Mouse (Mus musculus): Measurements from ENCODE around the gene Rab6b.
"Not testable (repeated sequence)": the region's sequence is repeated elsewhere in the genome, so short reads cannot be mapped to it uniquely, and the experiment has no call there.

Gene Rab6b

GRCm38 (mm10) chr9:103143881-103144280 lies 32.3 kb downstream of the Rab6b start:
- DNase-seq (ENCODE audit: low read depth) = no peak

- DNase-seq (ENCODE audit: low read depth) = no peak
Measured at GRCm38 (mm10) chr9:103145351-103145750, 33.8 kb downstream of the Rab6b start.

- no peak for DNase-seq (ENCODE audit: low read depth)
Measured at GRCm38 (mm10) chr9:103146257-103146656, 34.7 kb downstream of the Rab6b start.

GRCm38 (mm10) chr9:103146703-103147102 lies 35.1 kb downstream of the Rab6b start:
- no peak for DNase-seq (ENCODE audit: low read depth)

- no peak for DNase-seq (ENCODE audit: low read depth)
Measured at GRCm38 (mm10) chr9:103147103-103147502, 35.5 kb downstream of the Rab6b start.

- no peak for DNase-seq (ENCODE audit: low read depth)
Measured at GRCm38 (mm10) chr9:103149074-103149799, 37.6 kb downstream of the Rab6b start.

GRCm38 (mm10) chr9:103153286-103153685 lies 41.7 kb downstream of the Rab6b start:
- no peak for DNase-seq (ENCODE audit: low read depth)

- DNase-seq (ENCODE audit: low read depth) = no peak
Measured at GRCm38 (mm10) chr9:103154568-103154967, 43.0 kb downstream of the Rab6b start.

GRCm38 (mm10) chr9:103155158-103155557 lies 43.6 kb downstream of the Rab6b start:
- DNase-seq (ENCODE audit: low read depth) = not testable (repeated sequence)

GRCm38 (mm10) chr9:103163806-103164205 lies 52.2 kb downstream of the Rab6b start:
- DNase-seq (ENCODE audit: low read depth) = no peak

- DNase-seq (ENCODE audit: low read depth) = no peak
Measured at GRCm38 (mm10) chr9:103168046-103168445, 56.5 kb downstream of the Rab6b start.

- no peak for DNase-seq (ENCODE audit: low read depth)
Measured at GRCm38 (mm10) chr9:103168771-103169170, 57.2 kb downstream of the Rab6b start.

- no peak for DNase-seq (ENCODE audit: low read depth)
Measured at GRCm38 (mm10) chr9:103174771-103175519, 63.4 kb downstream of the Rab6b start.

- no peak for DNase-seq (ENCODE audit: low read depth)
Measured at GRCm38 (mm10) chr9:103175692-103176091, 64.1 kb downstream of the Rab6b start.

GRCm38 (mm10) chr9:103180303-103180702 lies 68.7 kb downstream of the Rab6b start:
- DNase-seq (ENCODE audit: low read depth) = peak; percentile 6

- DNase-seq (ENCODE audit: low read depth) = peak; percentile 75
Measured at GRCm38 (mm10) chr9:103180807-103181565, 69.4 kb downstream of the Rab6b start.

- no peak for DNase-seq (ENCODE audit: low read depth)
Measured at GRCm38 (mm10) chr9:103181886-103182285, 70.3 kb downstream of the Rab6b start.

- DNase-seq (ENCODE audit: low read depth) = no peak
Measured at GRCm38 (mm10) chr9:103184855-103185254, 73.3 kb downstream of the Rab6b start.

GRCm38 (mm10) chr9:103185946-103186345 lies 74.4 kb downstream of the Rab6b start:
- no peak for DNase-seq (ENCODE audit: low read depth)

- no peak for DNase-seq (ENCODE audit: low read depth)
Measured at GRCm38 (mm10) chr9:103186747-103187146, 75.2 kb downstream of the Rab6b start.

GRCm38 (mm10) chr9:103188416-103188815 lies 76.8 kb downstream of the Rab6b start:
- no peak for DNase-seq (ENCODE audit: low read depth)

GRCm38 (mm10) chr9:103201561-103202260 lies 90.1 kb downstream of the Rab6b start, which contains the start of gene Srprb:
Srprb (minus strand) TSS chr9:103202137.
- peak; percentile 85 for DNase-seq (ENCODE audit: low read depth)
